Mouse (Mus musculus) embryonic facial prominence, embryonic 14.5 days (tissue): ENCODE data around the gene Borcs8. TPM values are rescaled to one million over a fixed set of nuclear protein-coding genes. Genes with fewer than 3 reads are reported as not detected.

Experiments used
- microRNA-seq: library from miRNA; unstranded; fragments of <30 nt; microRNA quantifications from one replicate; pipeline ENCODE4, GENCODE M21; 2016; ENCODE audit warnings: borderline number of aligned reads
- polyA plus RNA-seq: library from polyadenylated mRNA; unstranded; fragments of >200 nt; fragmentation: Nextera tagmentation; extraction: Ambion mirVana; gene quantifications from 2 replicates; pipeline ENCODE4 v1.2.1, GENCODE M21; 2014

The Borcs8 gene
- polyA plus RNA-seq, 1 experiment from 2014 or later: 45.1 TPM

Small RNAs within 50 kb of the gene (microRNA-seq; reads per million reads assigned to microRNA genes)
- gene Mir7066: not detected

Other genes with a start within 250 kb of the Borcs8 start
- 2.5 and 3.1 TPM in 2 replicates for gene Tssk6, start 237.3 kb upstream of the Borcs8 start, polyA plus RNA-seq
- gene Ndufa13, start 236.9 kb upstream of the Borcs8 start, polyA plus RNA-seq: 185 and 201 TPM in 2 replicates
- gene Yjefn3, start 236.8 kb upstream of the Borcs8 start, polyA plus RNA-seq: 3.6 and 3.8 TPM in 2 replicates
- 49.4 and 50.4 TPM in 2 replicates for gene Gatad2a, start 143.1 kb upstream of the Borcs8 start, polyA plus RNA-seq
- 45.8 and 49.1 TPM in 2 replicates for gene Mau2, start 96.8 kb upstream of the Borcs8 start, polyA plus RNA-seq
- 25.1 and 33.5 TPM in 2 replicates for gene Sugp1, start 96.7 kb upstream of the Borcs8 start, polyA plus RNA-seq
- gene Tm6sf2, start 66.6 kb upstream of the Borcs8 start, polyA plus RNA-seq: 0.47 and 1.1 TPM in 2 replicates
- 0.34 and 0.53 TPM in 2 replicates for gene Hapln4, start 56.0 kb upstream of the Borcs8 start, polyA plus RNA-seq
- gene Ncan, start 18.6 kb upstream of the Borcs8 start, polyA plus RNA-seq: 1.1 and 1.2 TPM in 2 replicates
- gene Nr2c2ap, start 8.2 kb upstream of the Borcs8 start, polyA plus RNA-seq: 18.7 and 20.4 TPM in 2 replicates
- 13.0 and 17.1 TPM in 2 replicates for gene Rfxank, start 345 bp upstream of the Borcs8 start, polyA plus RNA-seq
- gene Mef2b, start 212 bp downstream of the Borcs8 start, polyA plus RNA-seq: 4.9 and 5.1 TPM in 2 replicates
- 46.4 and 55.2 TPM in 2 replicates for gene Tmem161a, start 32.9 kb downstream of the Borcs8 start, polyA plus RNA-seq
- 4.0 and 5.4 TPM in 2 replicates for gene Slc25a42, start 72.8 kb downstream of the Borcs8 start, polyA plus RNA-seq
- gene Sugp2, start 94.7 kb downstream of the Borcs8 start, polyA plus RNA-seq: 27.1 and 32.7 TPM in 2 replicates
- 28.8 and 33.4 TPM in 2 replicates for gene Armc6, start 95.0 kb downstream of the Borcs8 start, polyA plus RNA-seq
- 26.8 and 37.3 TPM in 2 replicates for gene Homer3, start 143.3 kb downstream of the Borcs8 start, polyA plus RNA-seq
- 47.4 and 49.2 TPM in 2 replicates for gene Ddx49, start 163.0 kb downstream of the Borcs8 start, polyA plus RNA-seq
- gene Cope, start 163.0 kb downstream of the Borcs8 start, polyA plus RNA-seq: 314 and 345 TPM in 2 replicates
- gene Cers1, start 176.3 kb downstream of the Borcs8 start, polyA plus RNA-seq: 10.0 and 10.7 TPM in 2 replicates
- gene Gdf1, start 190.3 kb downstream of the Borcs8 start, polyA plus RNA-seq: 1.7 TPM in 1 of 2 replicates, not detected in the other
- 18.9 and 19.1 TPM in 2 replicates for gene Upf1, start 213.8 kb downstream of the Borcs8 start, polyA plus RNA-seq
- gene Comp, start 234.1 kb downstream of the Borcs8 start, polyA plus RNA-seq: 9.5 and 9.9 TPM in 2 replicates